ENCODE assay signal across 13 mouse cellular contexts in genomic region chr3:86253071-86253470, GRCm38 (mm10). TPM values are rescaled to one million over a fixed set of nuclear protein-coding genes. Genes with fewer than 3 reads are reported as not detected.
A peak's percentile ranks its signal among the peaks of the same experiment; 100 is the strongest.
DNase-seq lines count a peak whose midpoint lies in the region; ATAC-seq lines count a peak whose summit lies in the region.
"Had no signal": no experiment of that assay in that cellular context is flagged by ENCODE, and none has a peak within 500 bp of the region (broad histone marks: within the 10 kb centered on the region; RNA-seq: fewer than 3 reads in every experiment).

No protein-coding gene starts in this region.

- no peaks in the 10 kb centered on the region for H3K9me3 ChIP-seq in kidney, embryonic 14.5 days (ENCODE audit: control insufficient read depth, low read length)
- H3K9me3 ChIP-seq: hindbrain, embryonic 10.5 days; limb, embryonic 12.5 days had no signal

- peak; percentile 36 for DNase-seq in kidney, adult 9 months
- DNase-seq in testis, postnatal 14 days (ENCODE audit: low spot score), result peak; percentile 56
- DNase-seq in testis, postnatal 10 days (ENCODE audit: low spot score), result no peak
- DNase-seq in cerebellum, adult 9-11 months, result peak; percentile 17
- no peak for DNase-seq in embryo, embryonic 10 days (ENCODE audit: low spot score)
- DNase-seq in left cerebral cortex, postnatal 10 days (ENCODE audit: extremely low spot score in 1 of 2, low spot score in 2 of 2), result no peak
- DNase-seq: thymus, postnatal 25 days had no signal

- H3K4me3 ChIP-seq in kidney, embryonic 14.5 days (ENCODE audit: low read length), result no peak overlapping the region
- H3K4me3 ChIP-seq: hindbrain, embryonic 10.5 days; limb, embryonic 12.5 days had no signal

- H3K36me3 ChIP-seq in kidney, embryonic 14.5 days (ENCODE audit: control insufficient read depth, insufficient read depth, low read length), result no peaks in the 10 kb centered on the region
- H3K36me3 ChIP-seq: hindbrain, embryonic 10.5 days; limb, embryonic 12.5 days had no signal

- ATAC-seq in kidney, embryonic 14.5 days (ENCODE audit: low FRiP score, low TSS enrichment), result no peak
- ATAC-seq in megakaryocyte progenitor cell, adult 5-6 weeks (replicated peaks; ENCODE audit: poor library complexity), result peak; percentile 29; the same call in 1 of the 2 replicates
- ATAC-seq: intestine, embryonic 16.5 days had no signal

- 75% methylated on average over 3 of the region's 3 CpGs for WGBS in kidney, embryonic 14.5 days

- no peaks in the 10 kb centered on the region for H3K4me1 ChIP-seq in kidney, embryonic 14.5 days (ENCODE audit: control insufficient read depth, insufficient read depth, low read length)
- H3K4me1 ChIP-seq: hindbrain, embryonic 10.5 days had no signal

- no peak overlapping the region for H3K9ac ChIP-seq in kidney, embryonic 14.5 days (ENCODE audit: low read depth, low read length)
- H3K9ac ChIP-seq: limb, embryonic 12.5 days had no signal

- no peaks in the 10 kb centered on the region for H3K27me3 ChIP-seq in kidney, embryonic 14.5 days (ENCODE audit: control insufficient read depth, insufficient read depth, low read length)
- H3K27me3 ChIP-seq: CH12.LX; limb, embryonic 12.5 days had no signal

- no peak overlapping the region for H3K4me2 ChIP-seq in kidney, embryonic 14.5 days (replicated peaks; ENCODE audit: low read depth, low read length)
- H3K4me2 ChIP-seq: limb, embryonic 12.5 days had no signal

- no peak overlapping the region for H3K27ac ChIP-seq in kidney, embryonic 14.5 days (ENCODE audit: low read depth, low read length)
- H3K27ac ChIP-seq: hindbrain, embryonic 10.5 days; limb, embryonic 12.5 days had no signal

- intact Hi-C loops in left cerebral cortex, postnatal 10 days (cut with DNase I), result no loop called here

RNA-seq across cellular contexts. Expression of gene Lrba, which starts 28.6 kb away (rescaled TPM):
- 8.9 and 13.4 TPM in 2 replicates for polyA plus RNA-seq in kidney, embryonic 14.5 days (2014; fragmentation: Nextera tagmentation; extraction: Ambion mirVana)
- total RNA-seq in megakaryocyte progenitor cell, adult 5-6 weeks (2015), result 11.5 and 12.8 TPM in 2 replicates
- total RNA-seq in megakaryocyte progenitor cell, adult 5-6 weeks (2017), result 16.4 and 17.2 TPM in 2 replicates
- total RNA-seq in left cerebral cortex, postnatal 10 days (2021), result 10 to 100 TPM; 18.4 to 19.3 TPM

Comparison
In these comparisons a context has a peak if more than half of its experiments do, and no peak if none do; other contexts are left out.
1. DNase-seq: peak in kidney, adult 9 months (single experiment), testis, postnatal 14 days (single experiment) and cerebellum, adult 9-11 months (single experiment); none in testis, postnatal 10 days (single experiment), embryo, embryonic 10 days (single experiment) and left cerebral cortex, postnatal 10 days (0 of 2).